Mouse (Mus musculus): ENCODE results near the gene Araf. TPM values are rescaled to one million over a fixed set of nuclear protein-coding genes. Genes with fewer than 3 reads are reported as not detected.

The Araf gene
- polyA plus RNA-seq (2014; fragmentation: Illumina TruSeq; extraction: RNeasy Lipid Tissue Mini Kit (QIAGEN cat#74804); ENCODE audit: low read depth, low replicate concordance), result 103 TPM

DNA sequence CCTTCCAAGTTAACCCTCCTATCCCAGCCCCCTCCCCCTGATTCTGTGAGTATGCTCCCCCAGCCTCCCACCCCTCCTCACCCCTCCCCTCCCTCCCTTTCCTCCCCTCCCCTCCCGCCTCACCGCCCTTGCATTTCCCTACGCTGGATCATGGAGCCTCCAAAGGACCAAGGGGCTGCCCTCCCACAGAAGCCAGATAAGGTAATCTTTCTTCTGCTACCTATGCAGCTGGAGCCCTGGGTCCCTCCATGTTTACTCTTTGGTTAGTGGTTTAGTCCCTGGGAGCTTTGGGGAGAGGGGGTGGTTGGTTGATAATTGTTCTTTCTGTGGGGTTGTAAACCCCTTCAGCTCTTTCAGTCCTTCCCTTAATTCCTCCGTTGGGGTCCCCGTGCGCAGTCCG, at the start of gene Araf:
Gene Araf (plus strand): TSS at position 134 of the 400 bp plus-strand sequence.

DNA sequence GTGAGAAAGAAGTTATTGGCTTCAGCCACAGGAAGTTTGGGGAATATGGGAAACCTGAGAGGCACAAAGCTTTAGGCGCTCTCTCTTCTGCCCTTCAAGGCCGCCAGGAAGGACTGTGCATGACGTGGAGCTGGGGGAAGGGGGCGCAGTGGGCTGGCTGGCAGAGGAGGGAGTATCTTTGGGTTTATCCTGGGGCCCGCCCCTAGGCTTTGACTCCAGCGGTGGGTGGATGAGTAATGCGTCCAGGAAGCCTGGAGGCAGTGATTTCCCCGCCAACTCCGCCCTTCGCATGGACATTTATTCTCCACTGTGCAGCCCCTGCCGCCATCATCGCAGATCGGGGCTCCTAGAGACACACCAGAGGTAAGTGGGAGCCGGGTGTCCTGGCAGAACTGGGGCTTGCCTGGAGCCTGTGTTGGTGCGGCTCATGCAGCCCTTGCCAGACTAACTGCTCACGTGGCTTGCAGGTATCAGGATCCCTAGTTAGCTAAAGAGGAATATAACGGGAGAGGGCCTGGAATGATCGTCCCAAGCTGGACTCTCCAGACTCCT, 72.4 kb downstream of the Araf start, which contains the start of gene Timp1:
Gene Timp1 (plus strand): TSS at position 205 of the 552 bp plus-strand sequence.

Other genes with a start within 250 kb of the Araf start
- gene Rgn, start 248.0 kb upstream of the Araf start, polyA plus RNA-seq (2014; fragmentation: Illumina TruSeq; extraction: RNeasy Lipid Tissue Mini Kit (QIAGEN cat#74804); ENCODE audit: low read depth, low replicate concordance), result 6.1 TPM
- 5.6 TPM for gene Rbm10, start 180.3 kb upstream of the Araf start, polyA plus RNA-seq (2014; fragmentation: Illumina TruSeq; extraction: RNeasy Lipid Tissue Mini Kit (QIAGEN cat#74804); ENCODE audit: low read depth, low replicate concordance)
- gene Ndufb11, start 180.2 kb upstream of the Araf start, polyA plus RNA-seq (2014; fragmentation: Illumina TruSeq; extraction: RNeasy Lipid Tissue Mini Kit (QIAGEN cat#74804); ENCODE audit: low read depth, low replicate concordance), result 31.7 TPM
- 102 TPM for gene Uba1, start 139.5 kb upstream of the Araf start, polyA plus RNA-seq (2014; fragmentation: Illumina TruSeq; extraction: RNeasy Lipid Tissue Mini Kit (QIAGEN cat#74804); ENCODE audit: low read depth, low replicate concordance)
- 23.7 TPM for gene Cdk16, start 109.9 kb upstream of the Araf start, polyA plus RNA-seq (2014; fragmentation: Illumina TruSeq; extraction: RNeasy Lipid Tissue Mini Kit (QIAGEN cat#74804); ENCODE audit: low read depth, low replicate concordance)
- gene Usp11, start 93.9 kb upstream of the Araf start, polyA plus RNA-seq (2014; fragmentation: Illumina TruSeq; extraction: RNeasy Lipid Tissue Mini Kit (QIAGEN cat#74804); ENCODE audit: low read depth, low replicate concordance), result 2.7 TPM
- not detected for gene Timp1, start 72.4 kb downstream of the Araf start, polyA plus RNA-seq (2014; fragmentation: Illumina TruSeq; extraction: RNeasy Lipid Tissue Mini Kit (QIAGEN cat#74804); ENCODE audit: low read depth, low replicate concordance)
- 3.0 TPM for gene Syn1, start 123.2 kb downstream of the Araf start, polyA plus RNA-seq (2014; fragmentation: Illumina TruSeq; extraction: RNeasy Lipid Tissue Mini Kit (QIAGEN cat#74804); ENCODE audit: low read depth, low replicate concordance)
- 2.5 TPM for gene Cfp, start 133.7 kb downstream of the Araf start, polyA plus RNA-seq (2014; fragmentation: Illumina TruSeq; extraction: RNeasy Lipid Tissue Mini Kit (QIAGEN cat#74804); ENCODE audit: low read depth, low replicate concordance)
- gene Elk1, start 152.8 kb downstream of the Araf start, polyA plus RNA-seq (2014; fragmentation: Illumina TruSeq; extraction: RNeasy Lipid Tissue Mini Kit (QIAGEN cat#74804); ENCODE audit: low read depth, low replicate concordance), result 7.0 TPM
- 22.0 TPM for gene Uxt, start 164.2 kb downstream of the Araf start, polyA plus RNA-seq (2014; fragmentation: Illumina TruSeq; extraction: RNeasy Lipid Tissue Mini Kit (QIAGEN cat#74804); ENCODE audit: low read depth, low replicate concordance)

Measured in sigmoid colon, adult 10 weeks (tissue).